Mouse (Mus musculus) kidney, adult 9 months (tissue): Measurements from ENCODE around the gene Olfr610.
"Not testable (repeated sequence)": the region's sequence is repeated elsewhere in the genome, so short reads cannot be mapped to it uniquely, and the experiment has no call there.

ENCODE experiments used
- DNase-seq: peaks from one replicate; pipeline ENCODE4 v3.0.0; 2022

The Olfr610 gene

DNA sequence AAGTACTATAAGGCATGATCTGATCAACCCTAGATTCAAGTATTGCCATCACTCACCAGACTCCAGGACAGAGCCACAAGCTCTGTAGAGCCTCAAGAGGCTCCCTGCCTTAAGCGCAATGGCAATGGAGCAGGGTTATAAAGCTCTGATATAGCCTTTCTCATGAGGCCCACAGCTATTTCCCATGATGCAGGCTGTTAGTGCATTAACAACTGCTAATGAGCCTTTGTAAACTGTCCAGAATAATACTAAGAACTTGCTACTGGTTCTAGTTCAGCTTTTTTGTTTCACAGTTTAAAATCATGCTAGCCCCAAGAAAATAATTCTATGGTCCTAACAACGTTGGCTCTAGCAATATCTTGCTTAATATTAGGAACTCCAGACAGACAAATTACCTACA lies at the start of gene Olfr610:
Gene Olfr610 (minus strand): TSS at position 101 of the 400 bp plus-strand sequence.
- no peak for DNase-seq

DNA sequence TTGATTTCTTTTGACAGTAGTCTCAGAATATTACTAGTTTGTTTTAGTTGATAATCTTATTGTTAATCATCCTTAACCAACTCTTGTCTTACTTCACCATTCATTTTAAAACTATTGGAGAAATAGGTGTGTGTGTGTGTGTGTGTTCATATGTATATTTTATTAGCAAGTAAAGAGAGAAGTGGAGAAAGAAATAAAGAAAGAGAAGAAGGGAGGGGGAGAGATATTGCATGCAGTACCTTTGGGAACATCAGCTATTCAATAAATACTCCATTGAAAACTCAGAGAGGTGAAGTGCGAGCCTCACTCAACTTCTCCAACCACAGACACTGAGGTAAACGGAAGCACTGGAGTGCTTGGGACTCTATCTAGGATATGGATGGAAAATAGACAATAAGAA lies 43.9 kb upstream of the Olfr610 start, which contains the start of gene Olfr615:
Gene Olfr615 (plus strand): TSS at position 301 of the 400 bp plus-strand sequence.
- no peak for DNase-seq

DNA sequence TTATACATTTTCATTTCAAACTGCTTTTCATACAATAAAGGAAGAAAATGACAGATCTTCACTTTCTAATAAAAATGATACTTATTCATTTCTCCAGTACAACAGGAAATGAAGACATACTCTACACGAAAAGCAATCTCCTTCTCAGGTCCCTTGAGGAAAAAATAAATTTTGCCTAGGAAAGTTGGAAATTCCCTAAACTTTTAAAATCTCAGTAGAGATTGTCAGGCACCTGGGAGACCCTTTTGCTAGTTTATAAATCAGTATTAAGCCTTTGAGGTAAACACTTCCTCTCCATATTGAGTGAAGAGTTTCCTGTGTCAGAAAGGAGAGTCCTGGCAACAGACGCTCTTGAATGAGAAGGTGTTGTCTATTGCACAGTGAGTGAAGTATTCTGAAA lies 35.9 kb upstream of the Olfr610 start, which contains the start of gene Olfr613:
Gene Olfr613 (plus strand): TSS at position 301 of the 400 bp plus-strand sequence.
- DNase-seq = no peak

DNA sequence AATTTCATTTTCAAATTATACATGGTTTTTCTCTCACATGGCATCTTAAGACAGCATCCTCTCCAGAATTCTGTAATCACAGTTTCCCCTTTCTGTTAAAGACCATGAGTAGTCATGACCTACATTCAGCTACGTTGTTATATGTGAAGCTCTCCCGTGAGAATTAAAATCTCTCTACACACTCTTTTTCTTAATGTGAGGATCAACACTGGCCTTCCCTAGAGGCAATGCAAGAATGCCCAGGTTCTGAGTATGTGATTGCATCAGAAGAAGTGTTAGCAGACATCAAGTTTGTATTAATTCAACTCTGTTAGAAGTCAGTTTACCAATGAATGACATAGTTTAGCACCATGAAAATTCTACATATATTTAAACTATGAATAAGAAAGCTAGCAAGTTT lies 30.7 kb upstream of the Olfr610 start, which contains the start of gene Olfr612:
Gene Olfr612 (minus strand): TSS at position 101 of the 400 bp plus-strand sequence.
- DNase-seq = not testable (repeated sequence)

DNA sequence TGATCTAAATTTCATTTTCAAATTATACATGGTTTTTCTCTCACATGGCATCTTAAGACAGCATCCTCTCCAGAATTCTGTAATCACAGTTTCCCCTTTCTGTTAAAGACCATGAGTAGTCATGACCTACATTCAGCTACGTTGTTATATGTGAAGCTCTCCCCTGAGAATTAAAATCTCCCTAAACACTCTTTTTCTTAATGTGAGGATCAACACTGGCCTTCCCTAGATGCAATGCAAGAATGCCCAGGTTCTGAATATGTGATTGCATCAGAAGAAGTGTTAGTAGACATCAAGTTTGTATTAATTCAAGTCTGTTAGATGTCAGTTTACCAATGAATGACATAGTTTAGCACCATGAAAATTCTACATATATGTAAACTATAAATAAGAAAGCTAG lies 8.8 kb upstream of the Olfr610 start, which contains the start of gene Olfr611:
Gene Olfr611 (minus strand): TSS at position 101 of the 400 bp plus-strand sequence.
- not testable (repeated sequence) for DNase-seq

DNA sequence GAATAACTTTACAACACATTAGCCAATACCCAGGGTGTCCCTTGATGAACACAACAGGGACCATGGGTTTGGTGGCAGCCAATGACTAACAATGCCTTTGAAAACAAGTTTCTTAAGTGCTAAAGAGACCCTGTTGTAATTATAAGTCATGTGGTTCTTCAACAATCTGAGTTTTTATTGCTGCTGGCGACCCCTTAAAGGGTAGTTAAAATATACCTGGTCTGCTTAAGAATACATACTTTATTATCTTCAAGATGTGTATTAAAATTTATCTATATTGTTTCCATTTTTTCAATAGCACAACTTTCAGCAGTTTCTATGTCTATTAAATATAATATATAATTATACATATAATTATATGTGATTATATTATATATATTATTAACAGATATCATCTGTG lies 14.0 kb downstream of the Olfr610 start, which contains the start of gene Olfr609:
Gene Olfr609 (minus strand): TSS at position 101 of the 400 bp plus-strand sequence.
- DNase-seq = no peak

DNA sequence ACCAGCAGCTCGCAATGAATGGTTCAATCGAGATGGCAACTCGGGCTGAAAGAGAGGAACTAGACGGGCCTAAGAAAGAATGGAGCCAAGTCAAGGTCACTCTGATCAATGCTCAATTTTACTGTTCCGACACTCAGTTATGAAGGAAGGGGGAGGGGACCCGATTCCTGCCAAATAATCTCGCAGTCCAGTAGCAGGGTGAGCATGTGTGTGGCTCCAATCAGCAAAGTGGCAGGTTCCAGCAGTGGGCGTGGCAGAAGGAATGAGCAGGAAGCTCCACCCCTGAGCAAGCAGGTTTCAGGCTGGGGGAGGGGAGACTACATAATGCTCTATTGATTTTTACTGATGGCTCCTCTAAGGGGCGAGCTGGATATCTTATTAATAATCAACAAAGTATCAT lies 34.8 kb downstream of the Olfr610 start:
- DNase-seq = peak; percentile 52

DNA sequence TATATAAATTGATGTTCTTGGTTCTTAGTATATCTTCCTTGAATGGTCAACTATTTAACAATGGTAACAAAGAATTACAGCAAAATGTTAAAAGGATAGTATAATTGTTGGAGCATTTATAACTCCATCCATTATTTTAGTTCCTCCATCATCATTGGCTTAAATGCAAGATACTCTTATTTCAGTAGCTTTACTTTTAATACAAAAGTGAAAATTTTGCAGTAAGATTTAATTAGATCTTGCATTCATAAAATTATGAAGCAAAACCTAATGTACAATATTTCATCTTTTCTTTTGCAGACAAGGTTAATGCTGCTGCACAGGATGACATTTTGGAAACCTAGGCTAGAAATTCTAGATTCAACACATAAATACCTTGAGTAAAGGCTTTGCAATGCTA lies 42.3 kb downstream of the Olfr610 start, which contains the start of gene Olfr608:
Gene Olfr608 (plus strand): TSS at position 301 of the 400 bp plus-strand sequence.
- DNase-seq = no peak

DNA sequence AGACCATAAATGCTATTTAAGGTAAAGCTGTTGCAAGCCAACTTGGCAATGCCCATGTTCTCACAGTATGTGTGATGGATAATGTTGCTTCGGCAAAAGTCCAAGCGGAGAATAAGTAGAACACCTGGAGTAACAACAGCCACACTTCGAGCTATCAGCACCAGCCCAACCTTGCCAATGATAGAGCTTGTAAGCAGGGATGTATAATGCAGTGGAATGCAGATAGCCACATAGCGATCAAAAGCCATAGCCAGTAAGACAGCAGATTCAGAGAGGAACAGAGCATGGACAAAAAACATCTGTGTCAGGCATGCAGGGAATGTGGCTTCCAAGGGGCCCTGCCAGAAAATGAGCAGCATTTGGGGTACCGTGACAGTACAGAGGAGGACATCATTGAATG lies 51.3 kb downstream of the Olfr610 start:
- no peak for DNase-seq
